Mouse (Mus musculus): Measurements from ENCODE around the gene Mnd1.

Gene Mnd1

GRCm38 (mm10) chr3:84048729-84049175 lies 106.8 kb downstream of the Mnd1 start:
- no peak for DNase-seq (ENCODE audit: extremely low spot score, low spot score)

- DNase-seq (ENCODE audit: extremely low spot score, low spot score) = no peak
Observed at GRCm38 (mm10) chr3:84046206-84046605, 109.4 kb downstream of the Mnd1 start.

DNA sequence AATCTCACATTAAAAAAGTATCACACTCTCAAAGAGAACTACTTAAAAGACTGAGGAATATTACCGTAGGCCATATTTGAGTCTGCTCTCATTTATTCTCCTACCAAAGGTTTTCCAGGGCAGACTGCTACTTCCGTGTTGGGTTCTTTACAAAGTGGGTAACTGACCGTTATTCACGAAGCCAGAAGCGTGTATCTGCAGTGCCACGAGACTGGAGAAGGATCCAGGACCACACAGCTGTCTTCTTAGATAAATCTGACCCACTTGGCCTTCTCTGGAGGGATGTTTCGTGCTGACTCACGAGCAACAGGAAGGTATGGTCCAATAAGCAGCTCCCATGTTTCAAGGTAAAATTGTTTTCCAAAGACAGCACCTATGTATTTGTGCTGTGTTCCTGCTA lies 113.8 kb downstream of the Mnd1 start:
- DNase-seq (ENCODE audit: extremely low spot score, low spot score) = no peak

DNA sequence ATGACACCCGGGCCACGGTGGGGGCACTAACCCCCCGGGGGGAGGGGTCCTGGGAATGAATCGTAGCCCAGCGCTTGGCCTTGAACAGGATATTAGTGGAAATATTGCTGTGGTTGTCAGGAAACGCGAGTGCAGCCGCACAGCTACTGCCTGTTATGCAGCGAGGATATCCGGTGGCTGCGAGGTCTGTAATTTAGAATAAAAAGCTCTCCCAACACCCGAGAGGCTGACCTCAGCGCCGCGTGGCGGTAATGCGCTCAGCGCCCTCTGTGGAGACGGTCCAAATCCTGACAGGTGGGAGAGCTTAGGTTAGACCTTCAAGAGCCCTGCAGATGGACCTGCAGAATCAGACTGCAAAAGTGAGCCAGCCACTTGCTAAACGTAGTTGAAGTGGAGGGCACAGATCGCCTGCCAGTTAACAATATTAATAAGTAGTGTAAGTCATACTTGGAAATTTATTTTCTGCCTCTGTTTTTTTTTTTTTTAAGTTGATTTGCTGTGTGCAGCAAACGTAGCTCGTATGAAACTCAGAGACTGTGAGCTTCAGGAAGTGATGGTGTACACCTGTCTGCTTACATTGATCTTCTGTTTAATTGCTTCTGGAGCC lies 115.0 kb downstream of the Mnd1 start:
- no peak for DNase-seq (ENCODE audit: extremely low spot score, low spot score)

GRCm38 (mm10) chr3:84039646-84040475 lies 115.7 kb downstream of the Mnd1 start, which contains the start of gene Tmem131l:
TSS of gene Tmem131l (minus strand) at chr3:84040175.
- peak; percentile 90 for DNase-seq (ENCODE audit: extremely low spot score, low spot score)

- DNase-seq (ENCODE audit: extremely low spot score, low spot score) = peak; percentile 84
Observed at GRCm38 (mm10) chr3:84038981-84039645, 116.5 kb downstream of the Mnd1 start.

DNA sequence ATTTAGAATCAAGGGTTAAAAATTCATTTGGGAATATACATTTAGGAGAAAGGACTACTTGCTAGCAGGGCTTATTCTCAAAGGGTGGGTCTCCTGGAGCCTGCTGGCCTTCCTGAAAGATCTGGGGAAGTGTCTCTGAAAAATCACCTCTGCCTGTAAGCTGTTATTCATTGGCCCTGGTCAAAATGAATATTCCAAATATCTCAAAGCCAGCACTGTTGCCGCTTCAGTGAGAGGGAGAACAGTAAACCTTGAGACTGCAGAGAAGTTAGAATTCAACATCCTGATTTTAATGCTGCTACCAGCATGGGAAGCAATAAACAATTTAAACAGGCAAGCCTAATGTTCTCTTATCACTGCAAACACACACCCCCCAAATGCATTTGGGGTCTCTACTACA lies 117.5 kb downstream of the Mnd1 start:
- DNase-seq (ENCODE audit: extremely low spot score, low spot score) = no peak
